Mouse (Mus musculus): ENCODE results near the gene Tenm2.

- TF ChIP-seq CTCF (conservative IDR thresholded peaks at IDR 0.05; ENCODE audit: insufficient read depth, insufficient read length, low read depth, low read length) (no peak; the same call in 1 of the 2 replicates), POLR2A (IDR thresholded peaks at IDR 0.05; ENCODE audit: low read depth, low read length) (no peak)
Measured at GRCm38 (mm10) chr11:36692637-36693036, 543.1 kb downstream of the Tenm2 start.

Measured in kidney, adult 2 months (tissue).